Mouse (Mus musculus) MEL (cell line): ENCODE data around the gene Frmd4a. TPM values are rescaled to one million over a fixed set of nuclear protein-coding genes. Genes with fewer than 3 reads are reported as not detected.

Experiments
- DNase-seq: peaks from one replicate; pipeline ENCODE4 v3.0.0; 2011; ENCODE audit warnings: low read depth, low spot score
- H3K27ac ChIP-seq: 2 replicates; pipeline ENCODE4 v1.5.1; 2012; ENCODE audit warnings: low read depth, mild to moderate bottlenecking, control low read depth, low read length, moderate library complexity; ENCODE audit not compliant: control insufficient read depth
- H3K27me3 ChIP-seq, 2 experiments: fragments of 150-350 bp in 1 of 2; sonication (generic) in 1 of 2; 2 replicates each; pipeline ENCODE4 v1.6.1; 2012; ENCODE audit warnings: low read length in 2 of 2, mild to moderate bottlenecking in 2 of 2, improper control_type of control experiment in 1 of 2, moderate library complexity in 1 of 2; ENCODE audit not compliant: insufficient read depth in 2 of 2, control insufficient read depth in 1 of 2
- H3K36me3 ChIP-seq, 2 experiments: 2 replicates each; pipeline ENCODE4 v1.6.1; 2012 to 2014; ENCODE audit warnings: low read length in 2 of 2, improper control_type of control experiment in 1 of 2, inconsistent platforms in 1 of 2, mild to moderate bottlenecking in 1 of 2; ENCODE audit not compliant: insufficient read depth in 2 of 2, control insufficient read depth in 1 of 2
- H3K4me1 ChIP-seq, 2 experiments: fragments of 150-350 bp in 1 of 2; sonication (generic) in 1 of 2; 2 replicates each; pipeline ENCODE4 v1.6.1; 2012; ENCODE audit warnings: low read length in 2 of 2, improper control_type of control experiment in 1 of 2, mild to moderate bottlenecking in 1 of 2; ENCODE audit not compliant: insufficient read depth in 2 of 2, control insufficient read depth in 1 of 2
- H3K4me3 ChIP-seq, 2 experiments: fragments of 150-350 bp in 1 of 2; sonication (generic) in 1 of 2; 2 replicates each; pipeline ENCODE4 v1.5.1; 2012; ENCODE audit warnings: low read depth in 2 of 2, low read length in 2 of 2, mild to moderate bottlenecking in 2 of 2, moderate library complexity in 2 of 2, control low read depth in 1 of 2, improper control_type of control experiment in 1 of 2; ENCODE audit not compliant: control insufficient read depth in 1 of 2, insufficient read depth in 1 of 2
- H3K79me2 ChIP-seq: 2 replicates; pipeline ENCODE4 v1.6.1; 2012; ENCODE audit warnings: mild to moderate bottlenecking, low read length, moderate library complexity; ENCODE audit not compliant: control insufficient read depth, poor library complexity, insufficient read depth
- H3K9ac ChIP-seq: 2 replicates; pipeline ENCODE4 v1.6.1; 2012; ENCODE audit warnings: low read depth, mild to moderate bottlenecking, control low read depth, low read length, moderate library complexity; ENCODE audit not compliant: control insufficient read depth, poor library complexity, severe bottlenecking
- H3K9me3 ChIP-seq: fragments of 150-350 bp; sonication (generic); replicated peaks from 2 replicates; pipeline ENCODE4 v1.6.1; 2012; ENCODE audit warnings: mild to moderate bottlenecking, low read length, improper control_type of control experiment, moderate library complexity; ENCODE audit not compliant: insufficient read depth
- BHLHE40 ChIP-seq: IDR thresholded peaks from 2 replicates; pipeline ENCODE4 v1.6.1; 2012; ENCODE audit warnings: low read depth, mild to moderate bottlenecking, inconsistent platforms, low read length, improper control_type of control experiment, borderline replicate concordance
- CHD1 ChIP-seq: IDR thresholded peaks from 2 replicates; pipeline ENCODE4 v1.6.1; 2012; ENCODE audit warnings: low read depth, mild to moderate bottlenecking, inconsistent platforms, low read length, improper control_type of control experiment
- CHD2 ChIP-seq: IDR thresholded peaks from 2 replicates; pipeline ENCODE4 v1.6.1; 2011; ENCODE audit warnings: low read length, improper control_type of control experiment
- CTCF ChIP-seq, 3 experiments: IDR thresholded peaks in 2 of 3; conservative IDR thresholded peaks in 1 of 3; 2 replicates each; pipeline ENCODE4 v1.5.1; 2011 to 2012; ENCODE audit warnings: low read length in 3 of 3, low read depth in 2 of 3, mild to moderate bottlenecking in 2 of 3, improper control_type of control experiment in 1 of 3, inconsistent platforms in 1 of 3, mixed read lengths in 1 of 3, moderate library complexity in 1 of 3; ENCODE audit not compliant: control insufficient read depth in 1 of 3, insufficient read depth in 1 of 3, poor library complexity in 1 of 3, severe bottlenecking in 1 of 3
- E2F4 ChIP-seq: IDR thresholded peaks from 2 replicates; pipeline ENCODE4 v1.6.1; 2011; ENCODE audit warnings: low read depth, low read length, improper control_type of control experiment, borderline replicate concordance
- EP300 ChIP-seq, 2 experiments: IDR thresholded peaks; 2 replicates each; pipeline ENCODE4 v1.6.1; 2011; ENCODE audit warnings: improper control_type of control experiment in 2 of 2, low read length in 2 of 2, low read depth in 1 of 2, mild to moderate bottlenecking in 1 of 2
- ETS1 ChIP-seq: IDR thresholded peaks from 2 replicates; pipeline ENCODE4 v1.6.1; 2012; ENCODE audit warnings: low read depth, mild to moderate bottlenecking, inconsistent platforms, low read length, improper control_type of control experiment, moderate library complexity
- GABPA ChIP-seq: IDR thresholded peaks from 2 replicates; pipeline ENCODE4 v1.6.1; 2012; ENCODE audit warnings: low read depth, mild to moderate bottlenecking, inconsistent platforms, low read length, improper control_type of control experiment, moderate library complexity
- GATA1 ChIP-seq: IDR thresholded peaks from 2 replicates; pipeline ENCODE4 v1.6.1; 2011; ENCODE audit warnings: low read depth, low read length, improper control_type of control experiment
- JUND ChIP-seq: IDR thresholded peaks from 2 replicates; pipeline ENCODE4 v1.6.1; 2011; ENCODE audit warnings: low read depth, mild to moderate bottlenecking, improper control_type of control experiment, low read length
- KAT2A ChIP-seq: conservative IDR thresholded peaks from 2 replicates; pipeline ENCODE4 v1.6.1; 2012; ENCODE audit warnings: low read depth, low read length, improper control_type of control experiment, inconsistent platforms
- MAFK ChIP-seq: IDR thresholded peaks from 2 replicates; pipeline ENCODE4 v1.6.1; 2011; ENCODE audit warnings: low read depth, mild to moderate bottlenecking, low read length, improper control_type of control experiment, borderline replicate concordance
- MAX ChIP-seq: IDR thresholded peaks from 2 replicates; pipeline ENCODE4 v1.6.1; 2011; ENCODE audit warnings: low read length, improper control_type of control experiment
- MAZ ChIP-seq: IDR thresholded peaks from 2 replicates; pipeline ENCODE4 v1.6.1; 2012; ENCODE audit warnings: low read depth, mild to moderate bottlenecking, inconsistent platforms, low read length, improper control_type of control experiment
- MEF2A ChIP-seq: IDR thresholded peaks from 2 replicates; pipeline ENCODE4 v1.6.1; 2014; ENCODE audit warnings: low read depth, mild to moderate bottlenecking, inconsistent platforms, low read length, improper control_type of control experiment; ENCODE audit not compliant: poor library complexity, insufficient replicate concordance, severe bottlenecking; ENCODE audit errors: extremely low read depth
- MXI1 ChIP-seq: IDR thresholded peaks from 2 replicates; pipeline ENCODE4 v1.6.1; 2011; ENCODE audit warnings: mild to moderate bottlenecking, low read depth, low read length, improper control_type of control experiment
- MYB ChIP-seq: IDR thresholded peaks from 2 replicates; pipeline ENCODE4 v1.6.1; 2011; ENCODE audit warnings: mild to moderate bottlenecking, low read depth, low read length, improper control_type of control experiment
- MYC ChIP-seq: IDR thresholded peaks from 2 replicates; pipeline ENCODE4 v1.6.1; 2011; ENCODE audit warnings: low read depth, mild to moderate bottlenecking, low read length, improper control_type of control experiment, moderate library complexity
- NELFE ChIP-seq: IDR thresholded peaks from 2 replicates; pipeline ENCODE4 v1.6.1; 2011; ENCODE audit warnings: low read depth, low read length, improper control_type of control experiment
- NRF1 ChIP-seq: IDR thresholded peaks from 2 replicates; pipeline ENCODE4 v1.6.1; 2014; ENCODE audit warnings: low read depth, mild to moderate bottlenecking, inconsistent platforms, low read length, improper control_type of control experiment, moderate library complexity; ENCODE audit not compliant: poor library complexity, insufficient read depth, severe bottlenecking
- RCOR1 ChIP-seq: IDR thresholded peaks from 2 replicates; pipeline ENCODE4 v1.6.1; 2012; ENCODE audit warnings: low read depth, mild to moderate bottlenecking, inconsistent platforms, low read length, improper control_type of control experiment
- SIN3A ChIP-seq: IDR thresholded peaks from 2 replicates; pipeline ENCODE4 v1.6.1; 2012; ENCODE audit warnings: low read length, improper control_type of control experiment, inconsistent platforms
- SMC3 ChIP-seq: IDR thresholded peaks from 2 replicates; pipeline ENCODE4 v1.6.1; 2011; ENCODE audit warnings: low read depth, low read length, improper control_type of control experiment
- TCF12 ChIP-seq: IDR thresholded peaks from 2 replicates; pipeline ENCODE4 v1.6.1; 2014; ENCODE audit warnings: low read depth, mild to moderate bottlenecking, inconsistent platforms, low read length, improper control_type of control experiment, moderate library complexity
- UBTF ChIP-seq: IDR thresholded peaks from 2 replicates; pipeline ENCODE4 v1.6.1; 2012; ENCODE audit warnings: low read depth, mild to moderate bottlenecking, inconsistent platforms, low read length, improper control_type of control experiment, moderate library complexity, borderline replicate concordance; ENCODE audit not compliant: insufficient read depth
- ZC3H11A ChIP-seq: IDR thresholded peaks from 2 replicates; pipeline ENCODE4 v1.6.1; 2012; ENCODE audit warnings: low read depth, mild to moderate bottlenecking, inconsistent platforms, low read length, improper control_type of control experiment
- ZKSCAN1 ChIP-seq: IDR thresholded peaks from 2 replicates; pipeline ENCODE4 v1.6.1; 2012; ENCODE audit warnings: low read depth, mild to moderate bottlenecking, inconsistent platforms, low read length, improper control_type of control experiment, moderate library complexity
- ZMIZ1 ChIP-seq: IDR thresholded peaks from 2 replicates; pipeline ENCODE4 v1.6.1; 2012; ENCODE audit warnings: low read depth, mild to moderate bottlenecking, inconsistent platforms, low read length, improper control_type of control experiment, moderate library complexity
- polyA plus RNA-seq, 2 experiments: library from polyadenylated mRNA; stranded (reverse) in 1 of 2; unstranded in 1 of 2; fragments of >175 nt in 1 of 2; fragments of >200 nt in 1 of 2; gene quantifications; 2 replicates each; pipeline versions ENCODE4 v1.2.1 to v1.2.4; 2012; ENCODE audit warnings: low replicate concordance in 2 of 2, low read depth in 1 of 2; ENCODE audit not compliant: insufficient read length in 2 of 2, insufficient read depth in 1 of 2, missing spikeins in 1 of 2
- total RNA-seq: library from RNA; depleted of rRNA; stranded (reverse); fragments of 300-350 nt; gene quantifications from 2 replicates; pipeline ENCODE4 v1.2.3, GENCODE M21; 2012

The Frmd4a gene
- total and polyA plus RNA-seq, 3 experiments, result 6.4 to 14.4 TPM; not detected in 1

- Histone ChIP-seq H3K4me1 (peaks cover 38 to 48% of the 10 kb centered on the region in 2 experiments), H3K36me3 (peaks cover 0 to 62% of the 10 kb centered on the region in 2 experiments; a peak in 2 of 4 replicates), H3K4me3 (peak overlapping the region; percentile 78 to 97), H3K27me3 (no peaks in the 10 kb centered on the region), H3K79me2 (peaks cover 23% of the 10 kb centered on the region), H3K9ac (peak overlapping the region; percentile 75), H3K9me3 (no peaks in the 10 kb centered on the region)
- peak; percentile 53 for DNase-seq
- TF ChIP-seq MAX (peak; percentile 48; the same call in 1 of the 2 replicates), KAT2A (no peak), CHD1 (0 out of 2 replicates have a peak, but pooled peaks have one; percentile 11), MYC (no peak)
- TF ChIP-seq, all 39 proteins: peak for 2
- peak overlapping the region; percentile 95 for H3K27ac ChIP-seq
Measured at GRCm38 (mm10) chr2:4558651-4559203, 541.2 kb downstream of the Frmd4a start.

- Histone ChIP-seq H3K79me2 (peaks cover 26% of the 10 kb centered on the region), H3K27ac (peak overlapping the region; percentile 95), H3K9me3 (no peaks in the 10 kb centered on the region), H3K36me3 (peaks cover 3 to 58% of the 10 kb centered on the region in 2 experiments; a peak in 3 of 4 replicates), H3K27me3 (no peaks in the 10 kb centered on the region), H3K4me1 (peaks cover 38 to 46% of the 10 kb centered on the region in 2 experiments), H3K9ac (peak overlapping the region; percentile 75), H3K4me3 (peak overlapping the region; percentile 78 to 97)
- DNase-seq, result peak; percentile 89
- TF ChIP-seq EP300 (IDR thresholded peaks at IDR 0.05; ENCODE audit: low read depth in 1 of 2, low read length in 2 of 2) (peak in 1 of 2 experiments; percentile 43; a peak in 1 of 4 replicates), MYC (no peak), MXI1 (peak; percentile 84), MEF2A (0 out of 2 replicates have a peak, but pooled peaks have one; percentile 9), NRF1 (no peak), CHD1 (peak; percentile 69), JUND (0 out of 2 replicates have a peak, but pooled peaks have one; percentile 30), E2F4 (no peak), ZMIZ1 (peak; percentile 76), SIN3A (peak; percentile 89), ETS1 (peak; percentile 72), CTCF (IDR thresholded peaks at IDR 0.05 in 2 of 3, conservative IDR thresholded peaks at IDR 0.05 in 1 of 3; ENCODE audit: control insufficient read depth in 1 of 3, insufficient read depth in 1 of 3, low read depth in 2 of 3, low read length in 3 of 3, poor library complexity in 1 of 3, severe bottlenecking in 1 of 3) (no peak), RCOR1 (no peak; the same call in 1 of the 2 replicates), ZC3H11A (0 out of 2 replicates have a peak, but pooled peaks have one; percentile 7), UBTF (no peak), CHD2 (no peak), MYB (peak; percentile 56; the same call in 1 of the 2 replicates), MAFK (no peak), KAT2A (no peak; the same call in 1 of the 2 replicates), GABPA (no peak), GATA1 (no peak), BHLHE40 (peak; percentile 63; the same call in 1 of the 2 replicates), MAX (peak; percentile 63), SMC3 (no peak), NELFE (peak; percentile 66; the same call in 1 of the 2 replicates), MAZ (peak; percentile 83; the same call in 1 of the 2 replicates), TCF12 (peak; percentile 56), ZKSCAN1 (0 out of 2 replicates have a peak, but pooled peaks have one; percentile 26)
Measured at GRCm38 (mm10) chr2:4559211-4559882, 541.8 kb downstream of the Frmd4a start.
